Mouse (Mus musculus) kidney, postnatal 0 days (tissue): ENCODE measurements around the gene C2cd4d. TPM values are rescaled to one million over a fixed set of nuclear protein-coding genes. Genes with fewer than 3 reads are reported as not detected.

Experiments
- ATAC-seq: fragments of 200-750 bp; cut with Nextera tagmentation; replicated peaks from 2 replicates; pipeline ENCODE4 v1.8.0; 2017; ENCODE audit warnings: low read depth, moderate number of reproducible peaks, moderate TSS enrichment, moderate library complexity; ENCODE audit not compliant: low FRiP score
- DNase-seq: peaks from one replicate; pipeline ENCODE4 v3.0.0-alpha.2; 2016; ENCODE audit warnings: low spot score
- H3K27ac ChIP-seq: fragments of 300-500 bp; sonication (generic); 2 replicates; pipeline ENCODE4 v1.5.1; 2014; ENCODE audit warnings: mild to moderate bottlenecking
- H3K27me3 ChIP-seq: fragments of 300-500 bp; sonication (generic); 2 replicates; pipeline ENCODE4 v1.6.1; 2014; ENCODE audit warnings: low read length, mixed read lengths; ENCODE audit not compliant: insufficient read depth
- H3K36me3 ChIP-seq: fragments of 300-500 bp; sonication (generic); 2 replicates; pipeline ENCODE4 v1.6.1; 2014; ENCODE audit warnings: low read length, mixed read lengths; ENCODE audit not compliant: insufficient read depth
- H3K4me1 ChIP-seq: fragments of 300-500 bp; sonication (generic); replicated peaks from 2 replicates; pipeline ENCODE4 v1.6.1; 2014; ENCODE audit warnings: antibody characterized with exemption, low read length, mixed read lengths; ENCODE audit not compliant: insufficient read depth
- H3K4me2 ChIP-seq: fragments of 300-500 bp; sonication (generic); 2 replicates; pipeline ENCODE4 v1.6.1; 2014; ENCODE audit warnings: mild to moderate bottlenecking, low read length, moderate library complexity, mixed read lengths
- H3K4me3 ChIP-seq: fragments of 300-500 bp; sonication (generic); replicated peaks from 2 replicates; pipeline ENCODE4 v1.5.1; 2014; ENCODE audit warnings: low read depth, low read length
- H3K9ac ChIP-seq: fragments of 300-500 bp; sonication (generic); 2 replicates; pipeline ENCODE4 v1.6.1; 2014; ENCODE audit warnings: low read depth, low read length
- H3K9me3 ChIP-seq: fragments of 300-500 bp; sonication (generic); replicated peaks from 2 replicates; pipeline ENCODE4 v1.6.1; 2016; ENCODE audit warnings: low read length, inconsistent platforms, mixed read lengths
- CTCF ChIP-seq: IDR thresholded peaks from 2 replicates; pipeline ENCODE4 v1.5.1; 2016; ENCODE audit warnings: antibody characterized with exemption, low read depth, mild to moderate bottlenecking, moderate library complexity
- WGBS: fragments of 180-500 bp; shearing (Covaris S2); extraction: QIAGEN DNeasy Blood & Tissue Kit; methylation state at CpG from one replicate; pipeline ENCODE4 v1.1.7; 2014; 5-methylcytosine and 5-hydroxymethylcytosine counted together
- polyA plus RNA-seq: library from polyadenylated mRNA; unstranded; fragments of >200 nt; fragmentation: Nextera tagmentation; extraction: Ambion mirVana; gene quantifications from 2 replicates; pipeline ENCODE4 v1.2.1, GENCODE M21; 2015

The C2cd4d gene
- polyA plus RNA-seq, 1 experiment from 2014 or later, result 0.75 TPM

DNA sequence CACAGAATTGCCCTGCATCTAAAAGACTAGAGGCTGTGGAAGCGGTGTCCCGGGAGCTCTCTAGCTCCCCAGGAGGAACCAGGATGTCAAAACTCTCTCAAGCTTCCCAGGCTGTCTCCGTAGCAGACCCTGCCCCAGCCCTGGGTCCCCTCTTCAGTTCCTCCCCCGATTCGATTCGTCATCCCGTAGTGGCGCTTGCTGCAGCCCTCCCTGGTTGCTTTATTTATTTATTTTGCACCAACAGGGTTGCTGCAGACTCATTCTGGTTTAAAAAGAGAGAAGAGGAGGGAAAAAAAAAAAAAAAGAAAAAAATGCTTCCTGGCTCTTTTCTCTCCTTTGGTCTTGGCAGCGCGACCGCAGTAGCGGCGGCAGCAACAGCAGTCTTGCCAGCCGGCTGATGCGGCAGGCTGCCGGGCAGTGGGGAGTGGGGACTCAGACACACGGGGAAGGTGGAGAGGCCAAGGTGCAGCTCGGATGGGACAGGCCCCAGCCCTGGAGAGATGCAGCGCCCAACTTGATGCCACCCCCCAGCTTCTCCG, 36.8 kb downstream of the C2cd4d start:
- WGBS, result under 1% methylated on average over 20 of the region's 20 CpGs
- H3K27ac ChIP-seq, result no peak overlapping the region
- ATAC-seq, result 0 out of 2 replicates have a peak, but pooled peaks have one; percentile 23

DNA sequence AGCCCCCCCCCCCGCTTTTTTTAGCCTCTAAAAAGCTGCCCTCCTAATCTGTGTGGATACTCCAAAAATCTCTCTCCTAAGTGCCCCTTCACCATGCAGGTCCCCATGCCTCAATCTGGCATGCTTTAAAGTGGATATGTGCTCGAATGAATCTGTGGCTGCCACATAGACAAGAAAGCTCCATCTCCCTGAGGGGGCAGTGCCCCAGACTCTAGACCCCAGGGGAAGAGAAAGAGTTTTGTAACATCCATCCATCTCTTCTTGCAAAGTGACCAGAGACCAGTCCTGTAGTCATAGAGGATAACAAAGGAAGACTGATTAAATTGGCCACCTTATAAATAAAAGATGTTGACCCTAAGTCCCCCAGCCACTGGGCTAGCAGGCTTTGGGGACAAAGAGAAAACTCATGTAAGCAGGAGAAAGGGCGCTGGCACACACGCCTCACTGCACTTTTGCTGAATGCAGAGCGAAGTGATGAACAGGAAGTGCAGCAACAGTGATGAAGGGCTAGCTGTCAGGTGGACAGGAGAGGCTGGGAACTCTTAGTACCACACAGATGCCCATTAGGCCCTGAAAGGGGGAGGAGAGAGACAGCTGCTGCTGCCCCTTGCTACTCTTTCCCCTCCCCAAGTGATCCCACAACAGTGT, 37.5 kb downstream of the C2cd4d start:
- no peak overlapping the region for H3K27ac ChIP-seq
- H3K36me3 ChIP-seq, result no peaks in the 10 kb centered on the region
- H3K4me2 ChIP-seq, result no peak overlapping the region
- ATAC-seq (no peak), DNase-seq (no peak)
- H3K4me1 ChIP-seq, result 0 out of 2 replicates have a peak, but pooled peaks cover 4% of the 10 kb centered on the region
- TF ChIP-seq CTCF, result no peak
- WGBS, result 37% methylated on average over 5 of the region's 5 CpGs
- no peaks in the 10 kb centered on the region for H3K9me3 ChIP-seq
- no peak overlapping the region for H3K4me3 ChIP-seq
- no peak overlapping the region for H3K9ac ChIP-seq
- H3K27me3 ChIP-seq, result no peaks in the 10 kb centered on the region

More for the DNA sequence above, 36.8 kb downstream of the C2cd4d start:
- H3K4me3 ChIP-seq, result 0 out of 2 replicates have a peak overlapping the region, but pooled peaks have one; percentile 4
- H3K4me2 ChIP-seq, result peak overlapping the region; percentile 53
- H3K4me1 ChIP-seq, result 0 out of 2 replicates have a peak, but pooled peaks cover 4% of the 10 kb centered on the region
- no peaks in the 10 kb centered on the region for H3K9me3 ChIP-seq
- peak; percentile 55 for DNase-seq
- H3K9ac ChIP-seq, result no peak overlapping the region
- H3K36me3 ChIP-seq, result no peaks in the 10 kb centered on the region
- 0 out of 2 replicates have a peak, but pooled peaks have one; percentile 5 for TF ChIP-seq CTCF
- no peaks in the 10 kb centered on the region for H3K27me3 ChIP-seq

DNA sequence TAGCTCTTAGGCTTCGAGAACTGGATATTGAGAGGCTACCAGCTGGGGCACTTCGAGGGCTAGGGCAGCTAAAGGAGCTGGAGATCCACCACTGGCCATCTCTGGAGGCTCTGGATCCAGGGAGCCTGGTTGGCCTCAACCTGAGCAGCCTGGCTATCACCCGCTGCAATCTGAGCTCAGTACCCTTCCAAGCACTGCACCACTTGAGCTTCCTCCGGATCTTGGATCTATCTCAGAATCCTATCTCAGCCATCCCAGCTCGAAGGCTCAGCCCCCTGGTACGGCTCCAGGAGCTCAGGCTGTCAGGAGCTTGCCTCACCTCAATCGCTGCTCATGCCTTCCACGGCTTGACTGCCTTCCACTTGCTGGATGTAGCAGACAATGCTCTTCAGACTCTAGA, 40.2 kb downstream of the C2cd4d start:
- Histone ChIP-seq H3K4me3 (no peak overlapping the region), H3K9ac (no peak overlapping the region), H3K36me3 (no peaks in the 10 kb centered on the region), H3K9me3 (no peaks in the 10 kb centered on the region), H3K27ac (no peak overlapping the region), H3K4me2 (no peak overlapping the region), H3K4me1 (0 out of 2 replicates have a peak, but pooled peaks cover 4% of the 10 kb centered on the region), H3K27me3 (no peaks in the 10 kb centered on the region)
- WGBS, result 66% methylated on average over 8 of the region's 8 CpGs
- TF ChIP-seq CTCF, result no peak
- ATAC-seq (no peak), DNase-seq (no peak)

DNA sequence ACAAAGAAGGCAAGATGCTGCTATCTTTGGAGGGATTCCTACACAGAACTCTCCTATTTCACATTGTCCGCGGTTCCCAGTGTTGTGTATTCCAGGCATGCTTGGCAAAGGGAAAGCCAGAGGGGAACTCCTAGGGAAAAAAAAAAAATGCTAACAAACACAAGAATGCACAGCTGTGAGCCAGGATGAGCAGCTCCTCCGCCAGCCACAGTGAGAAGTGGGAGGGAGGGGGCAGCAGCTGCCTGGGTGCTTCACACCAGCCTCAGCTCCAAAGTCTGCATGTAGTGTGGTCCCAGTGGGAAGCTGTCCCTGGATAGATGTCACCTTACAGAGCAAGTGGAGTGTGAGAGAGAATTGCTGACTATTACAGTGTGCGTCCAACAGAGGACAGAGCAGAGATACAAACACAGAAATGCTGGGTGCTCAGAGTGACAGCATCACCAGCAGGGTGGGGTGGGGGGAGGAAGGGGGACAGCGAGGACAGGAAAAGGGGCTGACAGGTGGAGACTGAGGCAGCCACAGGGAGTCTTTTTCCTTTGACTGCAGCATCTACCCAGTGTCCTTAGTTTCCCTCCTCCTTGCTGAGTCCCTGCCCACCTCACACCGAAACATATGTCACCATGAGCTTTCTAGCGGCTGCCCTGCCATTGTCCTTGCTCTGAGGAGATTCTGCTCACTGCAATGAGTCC, 42.3 kb downstream of the C2cd4d start:
- WGBS, result 22% methylated on average over 7 of the region's 7 CpGs
- H3K36me3 ChIP-seq, result no peaks in the 10 kb centered on the region
- no peak overlapping the region for H3K4me3 ChIP-seq
- H3K9ac ChIP-seq, result no peak overlapping the region
- DNase-seq (peak; percentile 22), ATAC-seq (0 out of 2 replicates have a peak, but pooled peaks have one; percentile 30)
- H3K9me3 ChIP-seq, result no peaks in the 10 kb centered on the region
- no peaks in the 10 kb centered on the region for H3K27me3 ChIP-seq
- TF ChIP-seq CTCF, result no peak
- no peak overlapping the region for H3K4me2 ChIP-seq
- H3K27ac ChIP-seq, result no peak overlapping the region
- 0 out of 2 replicates have a peak, but pooled peaks cover 4% of the 10 kb centered on the region for H3K4me1 ChIP-seq

DNA sequence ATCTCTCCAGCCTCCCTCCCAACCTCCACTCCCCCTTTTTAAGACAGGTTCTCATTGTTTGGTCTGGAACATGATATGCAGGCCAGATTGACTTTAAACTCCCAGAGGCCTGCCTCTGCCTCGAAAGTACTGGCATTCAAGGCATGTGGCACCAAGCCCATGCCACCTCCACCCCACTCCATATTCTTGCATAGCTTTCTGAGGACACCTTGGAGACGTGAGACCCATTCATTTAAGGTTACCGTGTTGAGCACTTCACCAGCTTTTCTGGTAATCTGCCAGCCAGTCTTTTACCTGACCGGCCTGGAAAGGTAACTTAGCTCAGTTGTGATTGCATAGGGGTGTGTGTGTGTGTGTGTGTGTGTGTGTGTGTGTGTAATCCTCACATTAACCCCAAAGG, 43.3 kb downstream of the C2cd4d start:
- peak; percentile 46 for DNase-seq
- Histone ChIP-seq H3K36me3 (no peaks in the 10 kb centered on the region), H3K4me2 (no peak overlapping the region), H3K4me1 (0 out of 2 replicates have a peak, but pooled peaks cover 4% of the 10 kb centered on the region), H3K27ac (no peak overlapping the region), H3K4me3 (no peak overlapping the region), H3K27me3 (no peaks in the 10 kb centered on the region), H3K9me3 (no peaks in the 10 kb centered on the region), H3K9ac (no peak overlapping the region)
- TF ChIP-seq CTCF, result no peak
- 53% methylated on average over 4 of the region's 4 CpGs for WGBS
- ATAC-seq, result no peak

DNA sequence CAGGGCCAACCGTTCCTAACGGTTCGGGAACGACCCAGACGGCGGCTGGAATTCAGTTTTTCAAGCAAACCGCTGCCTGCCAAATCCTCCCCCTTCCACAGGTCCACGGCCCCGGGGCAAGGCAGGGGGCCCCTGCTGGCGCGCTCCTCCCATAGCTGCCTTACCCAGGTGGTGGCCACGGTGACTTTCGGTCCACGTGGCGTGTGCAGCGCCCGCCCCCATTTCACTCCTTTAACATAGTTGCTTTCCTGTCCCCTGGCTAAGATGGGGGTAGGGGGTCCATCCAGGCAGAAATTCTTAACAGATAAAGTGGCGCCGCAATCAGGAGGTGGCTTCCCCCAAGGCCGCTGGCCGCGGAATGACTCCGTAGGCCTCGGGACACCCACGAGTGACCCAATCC, 50.3 kb downstream of the C2cd4d start:
- 8% methylated on average over 25 of the region's 25 CpGs for WGBS
- Histone ChIP-seq H3K36me3 (no peaks in the 10 kb centered on the region), H3K4me2 (peak overlapping the region; percentile 66), H3K9me3 (no peaks in the 10 kb centered on the region), H3K9ac (0 out of 2 replicates have a peak overlapping the region, but pooled peaks have one; percentile 10), H3K27ac (no peak overlapping the region), H3K27me3 (no peaks in the 10 kb centered on the region), H3K4me1 (peaks cover 10% of the 10 kb centered on the region), H3K4me3 (peak overlapping the region; percentile 34)
- TF ChIP-seq CTCF, result 0 out of 2 replicates have a peak, but pooled peaks have one; percentile 6
- DNase-seq (no peak), ATAC-seq (peak; percentile 23; the same call in 1 of the 2 replicates)
